Mouse (Mus musculus): ENCODE data around the gene Rapgef4.

DNA sequence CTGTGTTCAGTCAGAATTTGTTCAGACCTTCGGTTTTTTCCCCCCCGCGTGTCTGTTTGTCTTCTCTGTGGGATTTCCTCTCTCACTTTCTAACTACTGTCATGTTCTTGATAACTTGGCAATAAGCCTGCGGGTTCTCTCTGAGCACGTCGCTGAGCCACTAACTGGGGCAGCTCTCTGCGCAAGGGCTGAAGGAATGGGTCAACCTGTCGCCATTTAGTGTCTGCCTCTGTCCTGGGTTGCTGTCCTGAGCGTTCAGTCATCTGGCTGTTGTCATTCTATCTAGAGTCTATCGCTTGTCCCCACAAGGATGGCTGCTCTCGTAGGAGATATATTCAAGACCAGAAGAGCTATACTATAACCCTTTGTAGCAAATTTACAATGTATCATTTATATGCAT, 107.8 kb downstream of the Rapgef4 start:
- TF ChIP-seq CTCF (IDR thresholded peaks at IDR 0.05; ENCODE audit: low read depth, low read length): no peak
- no peak for TF ChIP-seq GATA1 (IDR thresholded peaks at IDR 0.05; ENCODE audit: borderline replicate concordance, low read length)
- TF ChIP-seq TAL1 (conservative IDR thresholded peaks at IDR 0.05; ENCODE audit: low read depth, low read length): no peak
- TF ChIP-seq POLR2AphosphoS5 (IDR thresholded peaks at IDR 0.05; ENCODE audit: insufficient replicate concordance, low read depth, low read length): no peak
